Mouse (Mus musculus): ENCODE measurements at regions not wholly inside any gene's neighbourhood (a gene's known extent, or its start where the extent isn't known, plus 50 kb on each side); places are given as distances from the start of the nearest gene placed in this dataset.

GRCm38 (mm10) chr1:92284155-92284554 is 88.7 kb upstream of the Hdac4 start:
- DNase-seq (ENCODE audit: low spot score), result peak; percentile 72

GRCm38 (mm10) chr1:92277199-92277747 is 81.8 kb upstream of the Hdac4 start:
- no peak for DNase-seq (ENCODE audit: low spot score)

- DNase-seq (ENCODE audit: low spot score), result no peak
These were observed 79.9 kb upstream of the Hdac4 start for GRCm38 (mm10) chr1:92275388-92275787.

GRCm38 (mm10) chr1:92273760-92274159 is 78.3 kb upstream of the Hdac4 start:
- DNase-seq (ENCODE audit: low spot score), result no peak

GRCm38 (mm10) chr1:92271676-92272291 is 76.3 kb upstream of the Hdac4 start:
- DNase-seq (ENCODE audit: low spot score), result no peak

- DNase-seq (ENCODE audit: low spot score), result no peak
These were observed 75.1 kb upstream of the Hdac4 start for GRCm38 (mm10) chr1:92270486-92271058.

GRCm38 (mm10) chr1:92269464-92269863 is 74.0 kb upstream of the Hdac4 start:
- no peak for DNase-seq (ENCODE audit: low spot score)

GRCm38 (mm10) chr1:92264941-92265340 is 69.4 kb upstream of the Hdac4 start:
- no peak for DNase-seq (ENCODE audit: low spot score)

- no peak for DNase-seq (ENCODE audit: low spot score)
These were observed 64.4 kb upstream of the Hdac4 start for GRCm38 (mm10) chr1:92259715-92260392.

GRCm38 (mm10) chr1:92258026-92258425 is 62.5 kb upstream of the Hdac4 start:
- no peak for DNase-seq (ENCODE audit: low spot score)

GRCm38 (mm10) chr1:92253086-92253485 is 57.6 kb upstream of the Hdac4 start:
- no peak for DNase-seq (ENCODE audit: low spot score)

GRCm38 (mm10) chr1:92250594-92251463 is 55.3 kb upstream of the Hdac4 start:
- DNase-seq (ENCODE audit: low spot score), result no peak

Data from thymus, postnatal 0 days (tissue).